Mouse (Mus musculus) small intestine, adult 10 weeks (tissue): ENCODE measurements around the gene Eml2. TPM values are rescaled to one million over a fixed set of nuclear protein-coding genes. Genes with fewer than 3 reads are reported as not detected.

Experiments
- polyA plus RNA-seq: library from polyadenylated mRNA; stranded (reverse); fragments of 350-450 nt; fragmentation: Illumina TruSeq; extraction: RNeasy Lipid Tissue Mini Kit (QIAGEN cat#74804); gene quantifications from one replicate; pipeline ENCODE4 v1.2.3, GENCODE M21; 2014; ENCODE audit warnings: low replicate concordance

The Eml2 gene
- not detected for polyA plus RNA-seq

GRCm38 (mm10) chr7:19175708-19176515 lies at the start of gene Eml2:
Gene Eml2, plus strand, starts transcription at chr7:19176421.

DNA sequence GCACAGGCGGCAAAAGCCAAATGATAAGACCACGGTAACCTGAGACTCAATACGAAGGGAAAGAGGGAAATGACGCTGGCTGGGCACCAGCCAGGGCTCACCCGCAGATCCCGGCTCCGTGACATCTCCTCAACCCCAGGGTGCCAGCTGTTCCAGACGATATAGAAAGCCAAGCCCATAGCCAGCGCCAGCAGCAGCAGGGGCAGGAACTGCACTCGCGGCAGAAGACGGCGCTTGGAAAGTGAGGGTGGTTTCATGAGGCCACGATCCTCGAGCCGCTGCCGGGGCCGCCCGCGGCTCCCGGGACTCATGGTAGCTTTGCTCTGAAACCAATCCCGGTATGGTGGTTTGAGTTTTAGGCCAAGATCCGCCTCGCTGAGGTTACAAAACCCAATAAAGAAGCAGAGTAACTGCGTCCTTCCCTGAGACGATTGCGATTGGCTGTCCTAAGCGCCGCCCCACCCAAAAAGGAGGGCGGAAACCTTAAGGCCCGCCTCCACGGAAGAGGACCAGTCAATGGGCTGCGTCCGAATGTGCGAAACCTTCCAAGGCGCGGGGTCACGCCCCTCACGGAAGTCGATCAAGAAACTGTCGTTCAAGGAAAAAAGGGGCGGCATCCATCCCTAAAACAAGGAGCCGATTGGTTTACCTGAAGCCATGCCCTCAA lies 27.2 kb upstream of the Eml2 start, which contains the start of gene Qpctl:
Gene Qpctl (minus strand): TSS at position 417 of the 667 bp plus-strand sequence.

GRCm38 (mm10) chr7:19149626-19150025 lies 26.6 kb upstream of the Eml2 start, which contains the start of gene Snrpd2:
Gene Snrpd2, plus strand, starts transcription at chr7:19149722.

GRCm38 (mm10) chr7:19165656-19166423 lies 10.4 kb upstream of the Eml2 start, which contains the start of gene Gipr:
Gene Gipr, minus strand, starts transcription at chr7:19166127.

DNA sequence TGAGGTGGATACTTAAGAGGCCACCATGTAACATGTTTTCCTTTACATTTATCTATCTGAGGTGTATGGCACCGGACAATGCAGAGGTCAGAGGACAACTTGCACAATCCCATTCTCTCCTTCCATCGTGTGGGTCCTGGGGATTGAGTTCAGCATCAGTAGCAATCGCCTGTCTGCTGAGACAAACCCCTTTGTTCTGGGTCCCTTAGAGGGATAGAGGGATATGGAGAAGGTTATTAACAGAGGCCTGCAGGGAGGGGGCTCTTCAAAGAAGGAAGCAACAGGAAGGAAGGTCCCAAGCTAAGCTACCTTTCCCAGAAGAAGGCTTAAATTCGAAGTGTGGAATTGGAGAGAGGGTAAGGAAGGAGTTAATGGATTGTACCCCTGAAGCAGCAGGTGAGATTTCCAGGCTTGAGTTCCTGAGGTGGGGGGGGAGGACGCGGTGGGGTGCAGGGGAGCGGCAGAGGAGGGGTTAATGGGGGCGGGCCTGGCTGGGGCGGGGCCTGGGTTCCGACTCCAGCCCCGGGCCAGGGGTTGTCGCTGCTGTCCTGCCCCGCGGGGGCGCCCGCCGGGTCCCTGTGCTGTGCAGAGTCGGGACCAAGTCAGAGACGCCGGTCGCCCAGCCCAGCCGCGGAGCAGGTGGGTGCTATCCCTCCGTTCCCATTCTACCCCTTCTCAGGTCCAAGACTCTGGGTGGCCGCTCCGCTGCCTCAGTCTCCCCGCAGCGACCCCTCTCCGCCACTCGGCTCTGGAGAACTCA lies 36.0 kb downstream of the Eml2 start, which contains the start of gene Gpr4:
Gene Gpr4 (plus strand): TSS at position 543 of the 760 bp plus-strand sequence.

GRCm38 (mm10) chr7:19227883-19228792 lies 51.9 kb downstream of the Eml2 start, which contains the start of gene Opa3:
Gene Opa3, plus strand, starts transcription at chr7:19228334.

Other genes starting within 250 kb of the Eml2 start
- not detected for gene Nanos2, start 189.0 kb upstream of the Eml2 start, polyA plus RNA-seq
- gene Mypop, start 185.2 kb upstream of the Eml2 start, polyA plus RNA-seq = not detected
- 0.52 TPM for gene Irf2bp1, start 172.4 kb upstream of the Eml2 start, polyA plus RNA-seq
- 4.9 TPM for gene Foxa3, start 152.9 kb upstream of the Eml2 start, polyA plus RNA-seq
- 1.7 TPM for gene Sympk, start 152.0 kb upstream of the Eml2 start, polyA plus RNA-seq
- gene Rsph6a, start 121.7 kb upstream of the Eml2 start, polyA plus RNA-seq = not detected
- gene Dmwd, start 100.2 kb upstream of the Eml2 start, polyA plus RNA-seq = not detected
- 1.3 TPM for gene Dmpk, start 92.6 kb upstream of the Eml2 start, polyA plus RNA-seq
- 0.33 TPM for gene Six5, start 81.8 kb upstream of the Eml2 start, polyA plus RNA-seq
- gene Gm4969, start 58.1 kb upstream of the Eml2 start, polyA plus RNA-seq = not detected
- gene Fbxo46, start 56.6 kb upstream of the Eml2 start, polyA plus RNA-seq = 0.48 TPM
- 2.7 TPM for gene Qpctl, start 27.1 kb upstream of the Eml2 start, polyA plus RNA-seq
- 1.3 TPM for gene Snrpd2, start 26.7 kb upstream of the Eml2 start, polyA plus RNA-seq
- gene Gipr, start 10.3 kb upstream of the Eml2 start, polyA plus RNA-seq = 0.22 TPM
- gene Gpr4, start 36.1 kb downstream of the Eml2 start, polyA plus RNA-seq = 1.4 TPM
- 6.8 TPM for gene Opa3, start 51.9 kb downstream of the Eml2 start, polyA plus RNA-seq
- gene Vasp, start 95.4 kb downstream of the Eml2 start, polyA plus RNA-seq = 48.9 TPM
- gene Ppm1n, start 103.6 kb downstream of the Eml2 start, polyA plus RNA-seq = 4.2 TPM
- gene Rtn2, start 106.2 kb downstream of the Eml2 start, polyA plus RNA-seq = not detected
- gene Fosb, start 133.6 kb downstream of the Eml2 start, polyA plus RNA-seq = 0.67 TPM
- gene Ercc1, start 168.4 kb downstream of the Eml2 start, polyA plus RNA-seq = not detected
- 0.26 TPM for gene Cd3eap, start 183.1 kb downstream of the Eml2 start, polyA plus RNA-seq
- not detected for gene Ppp1r13l, start 183.3 kb downstream of the Eml2 start, polyA plus RNA-seq
- gene Ercc2, start 205.6 kb downstream of the Eml2 start, polyA plus RNA-seq = not detected
- not detected for gene Klc3, start 227.7 kb downstream of the Eml2 start, polyA plus RNA-seq
- gene Ckm, start 228.4 kb downstream of the Eml2 start, polyA plus RNA-seq = not detected